Mouse (Mus musculus) T-helper 1 cell (primary cell): ENCODE results near the gene Pdia5.

Experiments used
- in situ Hi-C: fragments of 300-600 bp; cut with MboI, MseI; formaldehyde crosslinking; loops from one replicate; pipeline ENCODE4 v1.15.1; 2025; ENCODE audit warnings: high pct_unique_total_duplicates

Gene Pdia5

DNA sequence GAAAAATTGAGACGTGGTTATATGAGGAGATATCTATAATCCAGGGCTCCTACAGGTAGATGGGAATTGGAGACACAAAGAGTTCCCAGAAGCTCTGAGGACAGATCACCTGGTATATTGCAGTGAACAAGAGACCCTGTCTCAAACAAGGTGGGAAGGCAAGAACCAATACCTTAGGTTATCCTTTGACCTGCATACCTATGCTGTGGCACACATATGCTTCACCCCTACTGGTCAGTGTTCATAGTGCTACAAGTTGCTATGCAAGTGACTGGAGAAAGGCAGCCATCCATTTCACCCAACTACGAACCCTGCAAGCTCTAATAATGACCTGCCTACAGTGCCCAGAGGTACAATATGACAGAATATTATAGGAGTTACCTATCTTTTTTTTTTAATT lies 128.5 kb downstream of the Pdia5 start:
- in situ Hi-C loops = loop anchor here (25.0 kb wide), 1 partner anchor 1375 kb away; no protein-coding TSS in a partner anchor

DNA sequence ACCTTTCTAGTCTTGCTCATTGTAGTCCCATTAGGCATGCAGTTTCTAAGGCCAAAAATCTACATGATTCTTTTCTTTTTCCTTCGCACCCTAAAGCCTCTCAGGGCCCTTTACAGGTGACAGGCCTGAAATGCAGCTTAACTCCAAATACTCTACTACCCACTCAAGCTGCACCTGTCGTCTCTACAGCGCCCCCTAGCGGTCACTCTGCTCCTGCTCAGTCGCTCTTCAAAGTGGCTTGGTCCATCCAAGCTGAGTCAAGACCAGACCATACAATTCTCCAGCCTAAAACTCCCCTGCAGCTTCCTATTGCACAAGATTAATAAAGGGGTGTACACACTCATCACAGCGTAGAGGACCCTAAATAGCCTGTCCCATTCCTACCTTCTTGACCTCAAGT lies 130.1 kb downstream of the Pdia5 start:
- in situ Hi-C loops = loop anchor here (25.0 kb wide), 1 partner anchor 1377 kb away; no protein-coding TSS in a partner anchor

DNA sequence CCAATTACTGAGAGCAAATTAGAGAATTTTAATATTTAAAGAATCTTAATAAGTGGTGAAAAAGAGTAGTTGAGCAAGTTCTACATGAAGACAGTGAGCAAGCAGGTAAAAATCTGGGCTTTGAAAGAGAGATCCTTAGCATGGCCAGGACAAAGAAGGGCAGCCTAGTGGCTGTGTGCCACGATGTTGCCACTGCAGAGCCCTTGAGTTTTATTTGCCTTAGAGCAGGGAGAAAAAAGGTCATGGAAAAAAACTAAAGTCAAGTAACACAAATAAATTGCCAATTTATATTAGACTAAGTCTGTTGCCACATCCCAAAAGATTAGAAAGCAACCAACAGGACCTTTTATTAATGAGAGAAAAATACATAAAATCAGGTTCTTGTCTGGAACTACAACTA lies 133.2 kb downstream of the Pdia5 start:
- in situ Hi-C loops = loop anchor here (25.0 kb wide), 1 partner anchor 1380 kb away; no protein-coding TSS in a partner anchor
